Mouse (Mus musculus) olfactory bulb, adult 2 months (tissue): ENCODE data around the gene Timm29.

Source experiments
- CTCF ChIP-seq: fragments of 200-500 bp; IDR thresholded peaks from 2 replicates; pipeline ENCODE4 v1.5.1; 2012; ENCODE audit warnings: low read depth, mild to moderate bottlenecking, low read length, moderate library complexity; ENCODE audit not compliant: insufficient read depth
- POLR2A ChIP-seq: fragments of 200-500 bp; IDR thresholded peaks from 2 replicates; pipeline ENCODE4 v1.6.1; 2012; ENCODE audit warnings: mild to moderate bottlenecking, low read depth, low read length, moderate library complexity; ENCODE audit not compliant: insufficient read depth

GRCm38 (mm10) chr9:21547075-21547941, 45.2 kb upstream of the Timm29 start:
- TF ChIP-seq CTCF, result no peak
- TF ChIP-seq POLR2A, result no peak; the same call in 1 of the 2 replicates
